In genomic region chr1:163942056-163942455, GRCm38 (mm10) we compare ENCODE assay signal across 26 mouse cellular contexts. TPM values are rescaled to one million over a fixed set of nuclear protein-coding genes. Genes with fewer than 3 reads are reported as not detected.
A peak's percentile ranks its signal among the peaks of the same experiment; 100 is the strongest.
DNase-seq lines count a peak whose midpoint lies in the region; ATAC-seq lines count a peak whose summit lies in the region.
"Had no signal": no experiment of that assay in that cellular context is flagged by ENCODE, and none has a peak within 500 bp of the region (broad histone marks: within the 10 kb centered on the region; RNA-seq: fewer than 3 reads in every experiment).

No protein-coding gene starts in this region.

- H3K4me1 ChIP-seq in kidney, embryonic 16.5 days (ENCODE audit: insufficient read depth, low read length) = no peaks in the 10 kb centered on the region
- H3K4me1 ChIP-seq: embryonic facial prominence, embryonic 13.5 days; embryonic facial prominence, embryonic 15.5 days; forebrain, embryonic 10.5 days; forebrain, embryonic 12.5 days had no signal

- DNase-seq in kidney, adult 8-10 months = no peak
- DNase-seq in ES-CJ7 (ENCODE audit: low read depth, low spot score) = peak; percentile 45
- peak; percentile 70 for DNase-seq in R1 (ENCODE audit: low read depth, low spot score)
- DNase-seq in ZHBTc4 (ENCODE audit: low read depth, low spot score) = peak; percentile 73
- DNase-seq in thymus, postnatal 14 days = no peak
- no peak for DNase-seq in right cerebral cortex, postnatal 25 days
- DNase-seq: adrenal gland, adult 2 months; adrenal gland, postnatal 10 days; adrenal gland, postnatal 25 days; cerebellum, adult 11 months; cerebellum, adult 18-20 months; cerebellum, adult 8-10 months; cerebellum, adult 9-11 months; cerebellum, postnatal 14 days; cerebellum, postnatal 36 days; embryo, embryonic 11 days had no signal

- no peak overlapping the region for H3K27ac ChIP-seq in kidney, embryonic 16.5 days (ENCODE audit: low read length)
- H3K27ac ChIP-seq: embryonic facial prominence, embryonic 13.5 days; embryonic facial prominence, embryonic 15.5 days; forebrain, embryonic 10.5 days; forebrain, embryonic 12.5 days had no signal

- H3K4me3 ChIP-seq in kidney, embryonic 16.5 days (ENCODE audit: low read length) = no peak overlapping the region
- H3K4me3 ChIP-seq: embryonic facial prominence, embryonic 13.5 days; embryonic facial prominence, embryonic 15.5 days; erythroblast, embryonic 14.5 days; forebrain, embryonic 10.5 days; forebrain, embryonic 12.5 days had no signal

- peak; percentile 50; the same call in 1 of the 2 replicates for ATAC-seq in kidney, embryonic 16.5 days (ENCODE audit: low FRiP score, low TSS enrichment)
- ATAC-seq: forebrain, embryonic 14.5 days; forebrain, embryonic 16.5 days; Patski had no signal

- WGBS in kidney, embryonic 16.5 days = 73% methylated on average over 6 of the region's 6 CpGs

- H3K27me3 ChIP-seq in kidney, embryonic 16.5 days (ENCODE audit: insufficient read depth, low read length) = no peaks in the 10 kb centered on the region
- H3K27me3 ChIP-seq: embryonic facial prominence, embryonic 13.5 days; embryonic facial prominence, embryonic 15.5 days; forebrain, embryonic 12.5 days; Patski had no signal

- H3K4me2 ChIP-seq in kidney, embryonic 16.5 days (replicated peaks; ENCODE audit: low read depth, low read length) = no peak overlapping the region
- H3K4me2 ChIP-seq: embryonic facial prominence, embryonic 13.5 days; embryonic facial prominence, embryonic 15.5 days; forebrain, embryonic 12.5 days had no signal

- H3K9ac ChIP-seq in kidney, embryonic 16.5 days (replicated peaks; ENCODE audit: low read length) = no peak overlapping the region
- H3K9ac ChIP-seq: embryonic facial prominence, embryonic 13.5 days; embryonic facial prominence, embryonic 15.5 days; forebrain, embryonic 12.5 days had no signal

- H3K9me3 ChIP-seq in kidney, embryonic 16.5 days (ENCODE audit: low read length) = no peaks in the 10 kb centered on the region
- H3K9me3 ChIP-seq: embryonic facial prominence, embryonic 13.5 days; embryonic facial prominence, embryonic 15.5 days; forebrain, embryonic 10.5 days; forebrain, embryonic 12.5 days; G1E had no signal

- H3K36me3 ChIP-seq in kidney, embryonic 16.5 days (ENCODE audit: insufficient read depth, low read length) = peaks cover 64% of the 10 kb centered on the region

RNA-seq across cellular contexts. Expression of gene Scyl3, which starts 13.2 kb away (rescaled TPM):
- polyA plus RNA-seq in kidney, embryonic 16.5 days (2015; fragmentation: Nextera tagmentation; extraction: Ambion mirVana) = 17.3 and 18.7 TPM in 2 replicates

RNA-seq across cellular contexts. Expression of gene BC055324, which starts 52.5 kb away (rescaled TPM):
- polyA plus RNA-seq in kidney, embryonic 16.5 days (2015; fragmentation: Nextera tagmentation; extraction: Ambion mirVana) = 29.2 and 29.4 TPM in 2 replicates

RNA-seq across cellular contexts. Expression of gene Mettl18, which starts 52.6 kb away (rescaled TPM):
- polyA plus RNA-seq in kidney, embryonic 16.5 days (2015; fragmentation: Nextera tagmentation; extraction: Ambion mirVana) = 10.5 and 11.1 TPM in 2 replicates

Comparison
In these comparisons a context has a peak if more than half of its experiments do, and no peak if none do; other contexts are left out.
1. DNase-seq: peak in ES-CJ7 (single experiment), R1 (single experiment) and ZHBTc4 (single experiment); none in kidney, adult 8-10 months (0 of 2), thymus, postnatal 14 days (single experiment) and right cerebral cortex, postnatal 25 days (single experiment).